34 mouse cellular contexts compared by ENCODE assay signal in genomic region chr13:35460051-35460450, GRCm38 (mm10).
"Had no signal": no experiment of that assay in that cellular context is flagged by ENCODE, and none has a peak within 500 bp of the region (broad histone marks: within the 10 kb centered on the region; RNA-seq: fewer than 3 reads in every experiment).

No protein-coding gene starts in this region.

- H3K4me1 ChIP-seq: heart, embryonic 12.5 days; heart, embryonic 13.5 days; heart, embryonic 15.5 days; hindbrain, embryonic 10.5 days; hindbrain, embryonic 12.5 days; hindbrain, embryonic 13.5 days; hindbrain, embryonic 15.5 days; intestine, embryonic 15.5 days; kidney, embryonic 15.5 days had no signal

- H3K9me3 ChIP-seq: heart, embryonic 13.5 days; heart, embryonic 15.5 days; hindbrain, embryonic 10.5 days; hindbrain, embryonic 12.5 days; hindbrain, embryonic 13.5 days; hindbrain, embryonic 15.5 days; intestine, embryonic 15.5 days; kidney, embryonic 15.5 days had no signal

- H3K36me3 ChIP-seq: heart, embryonic 12.5 days; heart, embryonic 13.5 days; heart, embryonic 15.5 days; hindbrain, embryonic 10.5 days; hindbrain, embryonic 12.5 days; hindbrain, embryonic 13.5 days; hindbrain, embryonic 15.5 days; intestine, embryonic 15.5 days; kidney, embryonic 15.5 days had no signal

- H3K9ac ChIP-seq: heart, embryonic 12.5 days; heart, embryonic 13.5 days; heart, embryonic 15.5 days; hindbrain, embryonic 12.5 days; hindbrain, embryonic 13.5 days; hindbrain, embryonic 14.5 days; hindbrain, embryonic 15.5 days; intestine, embryonic 15.5 days; kidney, embryonic 15.5 days had no signal

- ATAC-seq: hindbrain, embryonic 16.5 days; hindbrain, postnatal 0 days; inflammation-experienced regulatory T-cells, adult 6 months; intestine, embryonic 15.5 days; intestine, embryonic 16.5 days had no signal

- H3K4me2 ChIP-seq: heart, embryonic 11.5 days; heart, embryonic 12.5 days; heart, embryonic 13.5 days; heart, embryonic 15.5 days; hindbrain, embryonic 12.5 days; hindbrain, embryonic 13.5 days; hindbrain, embryonic 14.5 days; hindbrain, embryonic 15.5 days; intestine, embryonic 15.5 days; kidney, embryonic 15.5 days had no signal

- DNase-seq: heart, postnatal 10 days; heart, postnatal 14 days; heart, postnatal 36 days; heart, postnatal 4 days; kidney, adult 11 months; kidney, adult 18-20 months; kidney, adult 2 months; kidney, adult 8-10 months; kidney, adult 9 months; kidney, postnatal 10 days; kidney, postnatal 14 days; kidney, postnatal 25 days; kidney, postnatal 36 days; kidney, postnatal 4 days; layer of hippocampus, adult 9-11 months; layer of hippocampus, postnatal 36 days had no signal

- H3K4me3 ChIP-seq: heart, embryonic 12.5 days; heart, embryonic 13.5 days; heart, embryonic 15.5 days; hindbrain, embryonic 10.5 days; hindbrain, embryonic 12.5 days; hindbrain, embryonic 13.5 days; hindbrain, embryonic 15.5 days; intestine, embryonic 15.5 days; kidney, embryonic 15.5 days; layer of hippocampus, adult 2 months; left cerebral cortex, adult 2 months had no signal

- H3K27ac ChIP-seq: heart, embryonic 13.5 days; heart, embryonic 15.5 days; hindbrain, embryonic 10.5 days; hindbrain, embryonic 12.5 days; hindbrain, embryonic 13.5 days; hindbrain, embryonic 14.5 days; hindbrain, embryonic 15.5 days; hindbrain, postnatal 0 days; intestine, embryonic 15.5 days; kidney, embryonic 15.5 days; kidney, postnatal 0 days; layer of hippocampus, adult 2 months; left cerebral cortex, adult 2 months had no signal

- H3K27me3 ChIP-seq: heart, embryonic 12.5 days; heart, embryonic 13.5 days; heart, embryonic 15.5 days; hindbrain, embryonic 12.5 days; hindbrain, embryonic 13.5 days; hindbrain, embryonic 15.5 days; intestine, embryonic 15.5 days; kidney, embryonic 15.5 days had no signal
